Mouse (Mus musculus) E14TG2a.4 (cell line): ENCODE results near the gene Hist1h2bj.
"Not testable (repeated sequence)": the region's sequence is repeated elsewhere in the genome, so short reads cannot be mapped to it uniquely, and the experiment has no call there.

Experiments
- H3K27me3 ChIP-seq: 2 replicates; pipeline ENCODE4 v1.6.1; 2014; ENCODE audit warnings: low read length, control low read depth; ENCODE audit not compliant: insufficient read depth
- H3K36me3 ChIP-seq: 2 replicates; pipeline ENCODE4 v1.6.1; 2014; ENCODE audit warnings: low read length, control low read depth; ENCODE audit not compliant: insufficient read depth
- H3K4me1 ChIP-seq: replicated peaks from 2 replicates; pipeline ENCODE4 v1.6.1; 2014; ENCODE audit warnings: low read depth, low read length, control low read depth
- H3K4me3 ChIP-seq: replicated peaks from 2 replicates; pipeline ENCODE4 v1.5.1; 2014; ENCODE audit warnings: mild to moderate bottlenecking, low read length
- H3K9me3 ChIP-seq: 2 replicates; pipeline ENCODE4 v1.6.1; 2014; ENCODE audit warnings: low read length, control low read depth
- CTCF ChIP-seq: conservative IDR thresholded peaks from 2 replicates; pipeline ENCODE4 v1.5.1; 2014; ENCODE audit warnings: low read length
- NANOG ChIP-seq: IDR thresholded peaks from 2 replicates; pipeline ENCODE4 v1.6.1; 2014; ENCODE audit warnings: borderline replicate concordance, low read length, mixed read lengths
- POU5F1 ChIP-seq: IDR thresholded peaks from 2 replicates; pipeline ENCODE4 v1.6.1; 2014; ENCODE audit warnings: low read length, borderline replicate concordance

Gene Hist1h2bj

DNA sequence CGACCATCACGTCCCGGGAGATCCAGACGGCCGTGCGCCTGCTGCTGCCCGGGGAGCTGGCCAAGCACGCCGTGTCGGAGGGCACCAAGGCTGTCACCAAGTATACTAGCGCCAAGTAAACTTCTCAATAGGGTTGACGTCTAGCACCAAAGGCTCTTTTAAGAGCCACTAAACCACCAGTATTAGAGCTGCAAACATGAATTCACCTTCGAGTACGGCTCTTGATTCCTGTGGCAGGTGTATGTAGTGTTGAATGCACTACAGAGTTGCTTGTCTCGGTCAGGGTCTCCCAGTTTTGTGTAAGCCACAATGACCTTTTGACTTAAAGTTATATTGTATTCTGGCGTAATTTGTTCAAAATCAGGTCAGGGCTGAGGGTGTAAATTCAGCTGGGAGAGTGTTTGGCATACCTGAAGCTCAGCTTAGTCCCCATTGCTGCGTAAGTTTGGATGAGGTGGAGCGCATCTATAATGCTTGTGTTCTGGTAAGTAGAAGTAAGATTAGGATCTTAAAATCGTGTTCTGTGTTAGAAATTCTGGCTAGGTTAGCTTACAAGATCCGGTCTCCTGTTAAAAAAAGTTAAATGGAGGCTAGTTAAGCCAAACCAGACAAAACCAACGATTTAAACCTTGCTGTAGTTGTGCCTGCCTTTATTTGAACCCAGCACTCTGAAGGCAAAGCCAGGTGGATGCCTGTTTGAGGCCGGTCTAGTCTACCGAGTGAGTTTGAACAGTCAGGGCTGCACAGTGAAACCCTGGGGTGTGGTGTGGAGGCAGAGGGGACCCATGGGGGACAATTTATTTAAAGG lies 6.7 kb upstream of the Hist1h2bj start:
- no peak for TF ChIP-seq CTCF
- no peak for TF ChIP-seq POU5F1
- no peak for TF ChIP-seq NANOG
- Histone ChIP-seq H3K36me3 (0 out of 2 replicates have a peak, but pooled peaks cover under 1% of the 10 kb centered on the region), H3K27me3 (no peaks in the 10 kb centered on the region), H3K4me3 (peak overlapping the region; percentile 67), H3K4me1 (peaks cover 50% of the 10 kb centered on the region), H3K9me3 (no peaks in the 10 kb centered on the region)

DNA sequence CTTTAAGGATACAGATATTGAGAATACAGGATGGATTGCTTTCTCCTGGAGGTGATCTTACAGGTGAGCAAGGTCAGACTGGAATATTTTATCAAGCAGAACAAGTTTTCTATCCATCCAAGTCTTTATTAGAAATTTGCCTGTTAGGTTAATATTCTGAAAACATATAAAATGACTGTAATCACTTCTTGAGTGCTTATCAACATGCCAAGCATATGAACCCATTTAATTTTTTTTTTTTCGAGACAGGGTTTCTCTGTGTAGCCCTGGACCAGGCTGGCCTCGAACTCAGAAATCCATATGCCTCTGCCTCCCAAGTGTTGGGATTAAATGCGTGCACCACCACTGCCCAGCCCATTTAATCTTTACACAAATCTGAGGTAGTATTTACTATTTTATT lies 6.0 kb upstream of the Hist1h2bj start:
- no peaks in the 10 kb centered on the region for H3K9me3 ChIP-seq
- peaks cover 50% of the 10 kb centered on the region for H3K4me1 ChIP-seq
- TF ChIP-seq POU5F1 (no peak), CTCF (no peak), NANOG (no peak)
- no peaks in the 10 kb centered on the region for H3K27me3 ChIP-seq
- H3K4me3 ChIP-seq: peak overlapping the region; percentile 67
- H3K36me3 ChIP-seq: no peaks in the 10 kb centered on the region

GRCm38 (mm10) chr13:22037415-22037814 lies 5.6 kb upstream of the Hist1h2bj start:
- TF ChIP-seq POU5F1 (no peak), CTCF (no peak), NANOG (no peak)
- Histone ChIP-seq H3K9me3 (no peaks in the 10 kb centered on the region), H3K36me3 (no peaks in the 10 kb centered on the region), H3K27me3 (no peaks in the 10 kb centered on the region), H3K4me1 (peaks cover 50% of the 10 kb centered on the region), H3K4me3 (0 out of 2 replicates have a peak overlapping the region, but pooled peaks have one; percentile 67)

- no peak for TF ChIP-seq CTCF
- no peak for TF ChIP-seq POU5F1
- no peak for TF ChIP-seq NANOG
- Histone ChIP-seq H3K9me3 (no peaks in the 10 kb centered on the region), H3K27me3 (no peaks in the 10 kb centered on the region), H3K4me3 (peak overlapping the region; percentile 80), H3K36me3 (no peaks in the 10 kb centered on the region), H3K4me1 (peaks cover 41% of the 10 kb centered on the region)
Observed at GRCm38 (mm10) chr13:22039364-22039763, 3.6 kb upstream of the Hist1h2bj start.

DNA sequence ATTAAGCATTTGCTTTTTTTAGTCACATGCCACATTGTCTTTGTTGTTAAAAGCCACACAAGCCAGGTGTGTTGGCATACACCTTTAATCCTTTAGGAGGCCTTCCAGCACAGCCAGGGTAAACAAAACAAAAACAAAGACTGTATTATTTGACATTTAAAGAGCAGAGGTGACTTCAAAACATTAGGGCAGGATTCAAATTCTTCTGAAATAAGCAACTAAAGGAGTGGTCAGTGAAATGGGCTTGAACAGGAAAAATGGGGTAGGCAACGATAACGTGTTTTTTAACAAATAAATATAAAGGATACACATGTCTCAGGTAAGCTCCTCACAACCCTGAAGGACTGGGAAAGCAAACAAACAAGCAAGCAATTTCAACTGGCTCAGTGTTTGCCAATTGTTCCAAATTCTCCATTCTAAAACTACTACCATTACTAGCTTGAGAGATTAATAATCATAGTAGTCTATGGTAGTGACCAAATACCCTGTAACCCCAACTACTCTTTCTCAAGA lies 3.0 kb upstream of the Hist1h2bj start:
- TF ChIP-seq CTCF (no peak), NANOG (no peak), POU5F1 (no peak)
- no peaks in the 10 kb centered on the region for H3K27me3 ChIP-seq
- H3K4me3 ChIP-seq: peak overlapping the region; percentile 80
- H3K4me1 ChIP-seq: peaks cover 46% of the 10 kb centered on the region
- H3K36me3 ChIP-seq: no peaks in the 10 kb centered on the region
- H3K9me3 ChIP-seq: no peaks in the 10 kb centered on the region

GRCm38 (mm10) chr13:22040464-22041141 lies 2.4 kb upstream of the Hist1h2bj start:
- peak overlapping the region; percentile 80 for H3K4me3 ChIP-seq
- H3K4me1 ChIP-seq: peaks cover 52% of the 10 kb centered on the region
- no peaks in the 10 kb centered on the region for H3K9me3 ChIP-seq
- no peaks in the 10 kb centered on the region for H3K36me3 ChIP-seq
- TF ChIP-seq POU5F1: no peak
- TF ChIP-seq NANOG: no peak
- no peak for TF ChIP-seq CTCF
- no peaks in the 10 kb centered on the region for H3K27me3 ChIP-seq

DNA sequence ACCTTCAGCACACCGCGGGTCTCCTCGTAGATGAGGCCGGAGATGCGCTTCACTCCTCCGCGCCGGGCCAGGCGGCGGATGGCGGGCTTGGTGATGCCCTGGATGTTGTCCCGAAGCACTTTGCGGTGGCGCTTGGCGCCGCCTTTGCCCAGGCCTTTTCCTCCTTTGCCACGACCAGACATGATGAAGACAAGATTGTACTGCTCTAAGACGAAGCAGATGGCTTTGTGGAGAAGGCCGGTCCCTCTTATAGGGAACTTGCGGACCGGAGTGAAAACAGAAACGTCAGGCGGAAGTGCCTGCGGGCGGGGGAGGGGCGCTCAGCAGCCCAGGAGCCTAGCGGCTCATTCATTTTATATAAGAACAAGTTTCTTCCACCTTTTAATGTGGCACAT lies 1.9 kb upstream of the Hist1h2bj start, which contains the start of gene Hist1h4i:
Gene Hist1h4i (minus strand): TSS at position 221 of the 395 bp plus-strand sequence.
- not testable (repeated sequence) for H3K36me3 ChIP-seq, H3K27me3 ChIP-seq, H3K9me3 ChIP-seq
- Histone ChIP-seq H3K4me3 (peak within 1 kb of the TSS; percentile 80), H3K4me1 (peaks cover 54% of the 10 kb centered on the region)

DNA sequence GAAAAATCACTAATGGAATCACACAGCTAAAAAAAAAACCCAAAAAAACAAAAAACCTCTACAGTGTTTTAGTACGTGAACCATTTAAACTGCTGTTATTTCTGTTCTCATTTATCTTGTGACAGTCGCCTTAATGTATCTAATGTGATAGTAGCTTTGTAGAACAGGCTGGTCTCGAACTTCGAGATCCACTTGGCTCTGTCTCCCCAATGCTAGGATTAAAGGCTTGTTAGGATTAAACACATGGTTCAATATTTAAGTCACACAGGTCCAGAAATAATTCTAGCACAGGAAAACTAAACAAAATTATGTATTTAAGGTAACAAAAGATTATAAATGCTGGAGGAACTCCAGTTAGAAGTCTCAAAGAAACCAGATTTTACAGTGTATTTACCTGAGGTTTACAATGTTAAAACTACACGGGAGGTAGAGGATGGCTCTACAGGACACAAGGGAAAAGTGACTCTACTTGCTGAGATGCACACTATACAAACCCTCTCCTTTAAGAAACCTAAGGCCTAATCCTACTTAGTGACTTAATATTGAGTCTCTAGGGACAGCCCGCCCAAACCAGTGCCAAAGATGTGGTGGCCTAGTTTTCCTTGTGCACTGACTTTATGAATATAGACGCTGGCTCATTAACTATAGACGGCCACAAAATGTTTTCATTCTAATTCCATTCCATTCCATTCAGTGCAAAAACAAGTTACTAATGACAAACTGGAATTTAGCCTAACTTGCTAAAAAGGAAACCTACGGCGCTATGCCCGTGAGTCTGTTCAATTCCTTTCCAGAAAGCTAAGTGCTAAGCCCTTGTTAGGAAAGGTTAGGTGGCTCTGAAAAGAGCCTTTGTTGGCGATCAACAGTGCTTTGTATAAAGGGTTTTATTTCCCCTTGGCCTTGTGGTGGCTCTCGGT lies 1.1 kb upstream of the Hist1h2bj start:
- TF ChIP-seq POU5F1 (no peak), NANOG (no peak), CTCF (no peak)
- Histone ChIP-seq H3K4me1 (peaks cover 49% of the 10 kb centered on the region), H3K9me3 (no peaks in the 10 kb centered on the region), H3K4me3 (peak overlapping the region; percentile 80), H3K27me3 (no peaks in the 10 kb centered on the region), H3K36me3 (no peaks in the 10 kb centered on the region)
